Mouse (Mus musculus) common myeloid progenitor, adult 5-6 weeks (primary cell): ENCODE measurements around the gene Rnf144b. TPM values are rescaled to one million over a fixed set of nuclear protein-coding genes. Genes with fewer than 3 reads are reported as not detected.
A peak's percentile ranks its signal among the peaks of the same experiment; 100 is the strongest.

Experiments
- ATAC-seq: replicated peaks from 2 replicates; pipeline ENCODE4 v1.8.0; 2016; ENCODE audit warnings: low read depth, mild to moderate bottlenecking, moderate TSS enrichment, inconsistent platforms; ENCODE audit not compliant: poor library complexity, severe bottlenecking
- total RNA-seq: library from RNA; stranded (forward); fragments of 200-1000, 187-1606 nt; gene quantifications from 2 replicates; pipeline ENCODE4 v1.2.3, GENCODE M21; 2017

Rnf144b gene
- total RNA-seq, 1 experiment from 2014 or later, result 1.7 TPM

DNA sequence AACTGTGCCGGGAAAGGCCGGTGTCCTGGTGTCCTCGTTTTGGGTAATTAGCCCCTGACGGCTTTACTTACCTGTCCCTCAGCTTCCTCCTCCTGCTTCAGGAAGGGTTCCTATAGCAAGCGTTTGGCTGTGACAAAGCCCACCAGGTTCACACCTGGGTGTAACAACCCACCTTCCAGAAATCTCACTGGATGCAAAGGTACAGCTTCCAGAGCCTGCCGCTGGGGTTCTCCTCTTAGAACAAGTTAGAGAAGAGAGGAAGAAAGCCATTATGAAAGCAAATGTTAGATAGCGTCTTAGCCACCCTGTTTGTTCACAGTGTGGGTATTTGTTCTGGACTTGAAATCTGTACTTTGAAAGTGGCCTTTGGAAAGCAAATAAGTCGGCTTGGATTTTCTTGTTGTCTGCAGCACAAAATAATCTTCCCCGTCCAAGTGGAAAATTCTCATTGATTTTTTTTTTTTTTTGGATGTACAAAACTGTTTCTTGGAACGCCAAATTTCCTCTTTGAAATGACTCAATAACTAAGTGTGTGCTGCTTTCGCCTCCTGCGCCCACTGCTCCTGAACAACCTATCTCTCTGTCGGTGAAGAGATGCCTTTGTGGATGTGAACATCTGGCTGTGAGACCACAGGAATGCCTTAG lies 124.8 kb downstream of the Rnf144b start:
- no peak for ATAC-seq

DNA sequence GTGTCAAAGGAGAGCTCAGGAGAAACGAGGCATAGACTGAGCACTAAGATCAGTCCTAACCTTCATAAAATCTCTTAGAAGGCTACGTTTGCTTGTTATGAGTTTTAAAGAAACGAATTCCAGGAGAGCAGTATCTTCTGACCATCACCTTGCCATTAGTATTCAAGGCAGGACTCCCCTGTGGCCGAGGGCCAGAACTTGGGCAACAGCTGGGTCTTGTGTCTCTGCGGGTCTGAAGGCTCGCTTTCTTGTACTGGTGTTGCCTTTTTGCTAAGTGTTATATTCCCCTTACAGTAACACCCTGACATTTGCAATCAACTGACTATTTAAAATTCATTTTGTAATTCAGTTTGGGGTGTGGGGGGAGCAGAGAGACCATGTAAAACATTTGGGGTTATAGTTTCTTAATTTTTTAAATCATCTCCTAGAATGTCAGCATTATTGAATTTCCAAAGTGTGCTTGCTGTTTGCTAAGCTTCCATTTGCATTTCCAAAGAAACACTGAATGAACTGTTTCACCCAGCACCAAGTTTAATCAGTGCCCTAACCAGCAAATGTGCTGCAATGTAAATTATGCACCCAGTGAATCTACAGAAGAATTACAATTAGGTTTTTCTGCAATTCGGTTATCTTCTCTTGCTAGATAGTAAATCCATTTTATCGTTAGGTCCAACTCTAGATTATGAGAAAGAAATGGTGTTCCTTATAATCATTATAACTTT lies 126.0 kb downstream of the Rnf144b start:
- ATAC-seq, result no peak

DNA sequence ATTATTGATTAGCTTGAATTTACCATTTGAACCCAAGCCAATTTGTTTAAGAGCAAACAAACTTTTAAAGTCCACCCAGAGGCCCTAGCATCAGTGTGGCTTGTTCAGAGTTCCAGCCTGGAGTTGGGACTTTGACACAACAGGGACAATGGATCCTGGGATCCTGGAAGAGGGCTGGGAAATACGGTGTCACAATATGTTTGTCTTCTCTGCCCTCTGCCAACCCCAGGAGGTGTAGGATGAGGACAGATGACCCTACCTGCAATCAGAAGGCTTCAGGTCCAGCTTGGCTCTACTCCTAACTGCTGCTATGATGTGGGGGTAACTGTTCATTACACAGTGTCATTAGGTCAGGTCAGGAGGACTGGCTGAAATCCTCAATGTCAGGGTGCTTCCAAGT lies 128.2 kb downstream of the Rnf144b start:
- ATAC-seq, result no peak

DNA sequence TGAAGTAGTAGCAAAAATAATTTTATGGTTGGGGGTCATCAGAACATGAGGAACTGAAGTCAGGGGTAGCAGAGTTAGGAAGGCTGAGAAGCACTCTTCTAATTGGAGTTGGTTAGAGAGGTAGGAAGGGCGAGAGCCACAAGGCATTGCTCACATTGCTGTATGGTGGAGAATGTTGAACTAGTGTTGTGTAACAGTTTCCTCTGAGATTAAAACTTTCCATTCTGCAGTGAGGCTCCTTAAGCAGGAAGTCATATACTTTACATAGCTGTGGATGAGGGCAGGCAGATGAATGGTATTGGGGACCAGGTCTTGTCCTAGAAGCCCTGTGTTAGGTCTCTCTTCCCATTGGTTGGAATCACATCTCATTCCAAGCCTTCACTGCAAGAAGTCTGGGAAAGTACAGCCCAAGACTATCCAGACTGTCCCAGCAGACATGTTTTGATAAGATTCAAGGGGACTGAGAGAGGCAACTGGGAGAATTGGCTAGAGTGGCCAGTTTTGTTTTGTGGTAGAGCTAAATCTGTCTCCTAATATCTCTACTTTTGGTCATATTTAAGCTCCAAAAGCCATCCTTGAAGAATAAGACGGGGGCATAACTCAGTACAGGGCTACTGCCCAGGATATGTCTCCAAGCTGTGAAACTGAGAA lies 128.8 kb downstream of the Rnf144b start:
- ATAC-seq, result peak; percentile 83

DNA sequence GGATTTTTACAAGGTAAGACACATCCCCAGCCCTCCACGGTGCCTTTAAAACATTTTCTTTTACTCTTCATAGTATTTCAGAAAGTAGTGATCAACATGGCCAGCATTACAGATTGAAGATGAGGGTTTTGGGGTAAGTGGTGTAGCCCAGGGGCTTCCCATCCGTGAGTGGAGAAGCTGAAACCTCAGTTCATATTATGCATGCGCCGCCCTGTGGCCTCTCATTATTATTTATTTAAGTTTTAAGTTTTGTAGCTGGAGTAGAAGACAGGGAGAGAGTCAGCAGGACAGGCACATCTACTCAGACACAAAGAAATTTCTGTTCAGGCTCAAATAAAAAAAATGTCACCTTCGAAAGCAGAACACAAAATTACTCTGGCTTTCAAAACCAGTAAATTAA lies 131.3 kb downstream of the Rnf144b start:
- no peak for ATAC-seq

DNA sequence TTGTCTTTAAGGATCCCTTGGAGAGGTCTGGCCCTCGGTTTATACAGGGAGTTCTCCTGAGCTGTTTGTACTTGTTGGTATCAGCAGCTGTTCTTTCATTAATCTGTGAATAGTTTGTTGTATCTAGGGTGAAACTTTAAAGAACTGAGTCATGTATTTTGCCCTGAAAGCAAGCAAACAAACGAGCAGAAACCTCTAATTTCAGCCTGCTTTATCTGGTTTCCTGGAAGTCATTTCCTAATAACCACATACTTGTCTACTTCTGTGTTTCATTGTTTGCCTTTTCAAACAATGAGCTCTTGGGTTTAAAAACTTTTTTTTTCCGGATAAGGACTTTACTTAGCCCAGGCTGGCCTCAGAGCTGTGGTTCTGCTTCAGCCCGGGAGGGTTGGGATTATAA lies 136.8 kb downstream of the Rnf144b start:
- ATAC-seq, result no peak

DNA sequence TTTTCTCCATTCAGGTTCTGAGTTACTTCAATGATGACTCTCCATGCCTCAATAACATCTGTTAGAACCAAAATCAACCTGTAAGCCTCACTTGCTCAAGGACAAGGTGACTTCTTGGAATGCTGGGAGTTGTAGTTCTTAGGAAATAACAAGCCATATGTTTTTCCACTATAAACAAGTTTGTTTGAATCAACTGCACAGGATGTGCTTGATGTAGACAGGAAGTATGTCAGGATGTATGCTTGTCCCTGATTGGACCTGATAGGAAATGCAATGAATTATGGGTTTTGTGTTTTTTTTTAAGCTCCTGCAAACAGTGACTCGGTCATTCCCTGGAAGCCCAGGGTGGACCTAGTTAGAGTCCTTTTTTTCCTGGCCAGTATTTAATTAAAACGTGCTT lies 139.5 kb downstream of the Rnf144b start:
- ATAC-seq, result peak; percentile 58; the same call in 1 of the 2 replicates

DNA sequence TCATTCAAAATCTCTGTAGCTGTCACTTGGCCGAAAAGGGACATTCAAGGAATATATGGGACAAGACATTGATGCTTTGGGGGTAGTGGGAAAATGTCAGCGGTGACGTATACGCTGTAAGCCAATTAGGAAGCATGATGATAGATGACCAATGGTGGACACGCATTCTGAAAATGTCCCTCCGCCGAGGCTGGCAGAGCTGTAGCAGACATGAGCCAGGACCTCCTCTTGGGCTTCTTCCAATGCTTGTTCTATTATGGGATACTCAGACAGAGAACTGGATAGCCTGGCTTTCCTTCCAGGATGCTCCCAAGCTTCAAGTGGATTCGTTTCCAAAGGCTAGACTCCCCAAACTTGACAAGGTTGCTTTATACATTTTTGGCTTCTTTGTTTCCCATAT lies 141.9 kb downstream of the Rnf144b start:
- ATAC-seq, result no peak

DNA sequence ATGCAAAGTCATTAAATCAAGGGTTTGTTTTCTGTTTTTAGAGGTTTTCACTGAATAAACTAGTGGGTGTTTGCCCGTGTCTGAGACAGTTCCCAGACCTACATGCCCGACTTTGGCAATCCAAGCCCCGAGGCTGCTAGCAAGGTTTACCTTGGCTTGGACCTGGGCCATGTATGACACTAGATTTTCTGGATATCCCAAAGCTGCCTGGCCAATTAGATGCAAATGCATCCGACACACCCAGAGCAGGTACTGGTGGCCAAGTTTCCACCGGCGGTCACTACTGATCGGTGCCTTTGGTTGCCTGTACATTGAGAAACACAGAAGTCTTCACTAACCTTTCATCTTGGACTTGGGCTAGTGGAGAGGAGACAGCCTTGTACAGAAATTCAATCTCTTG lies 144.0 kb downstream of the Rnf144b start:
- ATAC-seq, result no peak

DNA sequence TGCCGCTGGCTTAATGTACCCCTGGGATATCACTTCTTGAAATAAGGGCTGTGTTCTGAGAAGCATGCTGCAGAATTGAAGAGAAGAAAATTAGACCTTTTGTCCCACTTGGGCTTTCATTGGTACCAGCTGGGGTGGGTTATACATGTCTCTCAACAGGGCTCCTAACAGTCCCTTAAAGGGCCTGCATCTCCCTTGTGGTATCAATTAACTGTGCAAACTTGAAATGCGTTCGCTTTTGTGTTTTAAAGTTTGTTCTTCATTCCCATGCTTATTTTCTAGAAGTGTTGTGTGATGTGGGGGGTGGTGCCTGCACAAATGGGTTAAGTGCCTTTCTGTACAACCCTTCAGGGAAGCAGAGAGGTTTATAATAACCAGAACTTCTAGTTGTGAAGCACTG lies 145.8 kb downstream of the Rnf144b start:
- ATAC-seq, result no peak

DNA sequence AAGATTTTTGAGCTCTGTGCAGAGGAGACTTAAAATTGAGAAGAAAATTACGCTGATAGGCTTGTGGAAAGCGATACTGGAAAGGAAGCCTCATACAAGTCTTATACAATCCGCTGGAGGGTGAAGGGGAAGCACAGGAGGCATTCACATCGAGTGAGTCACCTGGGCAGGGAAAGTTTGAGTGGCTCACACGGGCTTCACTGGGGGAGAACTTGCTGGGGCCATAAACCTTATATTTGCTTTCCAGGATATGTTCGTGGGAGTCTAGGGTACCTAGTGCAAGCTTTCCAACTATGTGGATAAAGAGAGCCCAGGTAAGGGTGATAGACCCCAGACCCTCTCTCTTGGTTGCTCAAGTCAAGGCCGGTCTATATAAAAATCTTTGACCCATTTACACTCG lies 150.5 kb downstream of the Rnf144b start:
- no peak for ATAC-seq

DNA sequence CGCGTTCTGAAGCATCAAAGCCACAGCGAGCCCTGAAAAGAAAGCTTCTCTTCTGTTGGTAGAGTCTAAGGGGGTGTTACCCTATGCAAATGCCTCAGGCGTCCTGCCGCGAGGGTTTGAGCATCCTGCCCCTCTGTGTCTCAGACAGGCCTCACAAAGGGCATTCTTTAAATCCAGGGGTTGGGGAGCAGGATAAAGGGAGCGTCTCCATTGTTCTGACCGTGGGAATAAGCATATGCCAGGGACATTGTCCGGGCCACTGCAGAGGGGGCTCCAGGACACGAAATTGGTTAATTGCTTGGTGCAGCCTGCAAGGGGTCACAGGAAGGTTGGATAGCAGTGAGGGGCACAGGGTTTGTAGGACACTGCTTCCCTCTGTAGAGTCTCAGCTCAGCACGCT lies 151.0 kb downstream of the Rnf144b start:
- ATAC-seq, result no peak

DNA sequence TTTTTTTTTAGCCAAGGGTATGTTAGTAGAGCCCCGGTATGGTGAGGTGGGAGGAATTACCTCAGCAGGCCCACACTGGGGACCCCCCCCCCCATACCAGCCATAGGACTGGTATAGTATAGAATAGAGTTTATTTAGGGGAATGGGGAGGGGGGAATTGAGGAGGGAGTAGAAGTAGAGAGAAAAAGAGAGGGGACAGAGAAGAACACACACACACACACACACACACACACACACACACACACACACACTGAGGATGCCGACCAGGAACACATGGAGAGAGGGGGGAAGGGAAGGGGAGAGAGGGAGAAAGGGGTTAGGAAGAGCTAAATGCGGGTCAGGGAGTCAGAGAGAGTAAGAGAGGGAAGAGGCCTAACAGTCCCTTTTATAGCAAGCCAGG lies 151.7 kb downstream of the Rnf144b start:
- no peak for ATAC-seq

DNA sequence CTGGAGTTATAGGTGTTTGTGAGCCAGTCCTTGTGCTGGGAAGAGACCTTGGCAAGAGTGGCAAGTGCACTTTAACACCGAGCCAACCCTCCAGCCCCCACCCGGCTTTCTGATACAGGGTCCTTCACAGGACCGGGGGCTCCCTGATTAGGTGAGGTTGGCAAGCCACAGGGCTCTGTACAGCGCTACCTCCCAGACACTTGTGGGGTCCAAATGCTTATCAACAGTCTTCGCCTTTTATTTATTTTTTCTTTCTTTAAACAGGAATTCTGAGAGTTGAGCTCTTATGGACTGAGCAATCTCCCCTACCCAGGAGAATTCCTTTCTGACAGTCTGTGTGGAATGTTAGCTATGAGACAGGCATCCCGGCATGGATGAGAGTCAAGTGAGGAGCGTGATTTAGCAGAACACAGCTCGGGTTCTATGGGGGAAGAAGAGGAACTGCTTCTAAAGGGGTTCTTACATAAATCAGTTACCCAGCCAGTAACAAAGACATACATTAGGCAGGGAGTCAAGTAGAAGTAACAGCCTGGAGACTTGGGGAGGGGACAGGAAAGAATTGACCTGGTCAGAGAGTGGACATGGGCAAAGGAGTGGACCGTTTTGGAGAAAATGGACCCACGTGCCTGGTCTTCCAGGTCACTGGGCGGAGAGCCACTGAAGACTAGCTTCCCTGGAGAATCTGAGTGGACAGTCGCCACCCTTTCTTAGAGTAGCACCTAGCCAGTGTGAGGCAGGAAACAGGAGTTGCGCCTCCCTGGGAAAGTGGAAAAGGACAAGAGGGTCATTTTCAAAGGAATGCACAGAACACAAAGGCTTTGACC lies 154.8 kb downstream of the Rnf144b start:
- ATAC-seq, result no peak

DNA sequence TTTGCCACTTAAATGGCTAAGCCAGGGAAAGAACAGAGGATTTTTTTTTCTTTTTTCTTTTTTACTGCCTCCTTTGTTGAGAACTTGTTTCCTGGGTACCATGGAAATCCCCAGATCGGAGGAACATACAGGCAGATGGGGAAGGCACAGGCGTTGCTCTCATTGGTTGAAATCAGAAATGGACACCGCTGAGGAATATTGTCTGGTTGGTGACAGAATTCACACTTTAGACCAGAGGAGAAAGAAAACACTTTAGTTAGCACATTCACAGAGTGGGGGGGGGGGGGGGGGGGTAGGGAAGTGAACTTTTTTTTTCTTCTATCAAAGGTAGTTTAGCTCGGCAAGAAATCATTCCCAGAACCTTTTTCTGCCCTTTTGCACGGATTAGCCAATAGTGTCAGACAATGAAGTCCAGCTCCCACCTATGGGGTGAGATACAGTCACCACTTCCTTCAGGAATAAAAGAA lies 155.4 kb downstream of the Rnf144b start:
- no peak for ATAC-seq

DNA sequence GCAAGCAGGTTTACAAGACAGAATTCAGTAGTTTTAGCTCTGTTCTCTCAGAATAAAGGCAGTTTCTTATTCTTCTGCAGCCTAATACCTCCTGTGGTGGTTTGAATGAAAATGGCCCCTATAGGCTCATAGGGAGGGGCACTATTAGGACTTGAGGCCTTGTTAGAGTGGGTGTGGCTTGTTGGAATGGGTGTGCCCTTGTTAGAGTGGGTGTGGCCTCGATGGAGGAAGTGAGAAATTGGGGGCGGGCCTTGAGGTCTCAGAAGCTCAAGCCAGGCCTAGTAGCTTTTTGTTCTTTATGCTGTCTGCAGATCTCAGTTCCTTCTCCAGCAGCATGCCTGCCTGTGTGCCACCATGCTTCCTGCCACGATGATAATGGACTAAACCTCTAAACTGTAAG lies 159.8 kb downstream of the Rnf144b start:
- ATAC-seq, result no peak

DNA sequence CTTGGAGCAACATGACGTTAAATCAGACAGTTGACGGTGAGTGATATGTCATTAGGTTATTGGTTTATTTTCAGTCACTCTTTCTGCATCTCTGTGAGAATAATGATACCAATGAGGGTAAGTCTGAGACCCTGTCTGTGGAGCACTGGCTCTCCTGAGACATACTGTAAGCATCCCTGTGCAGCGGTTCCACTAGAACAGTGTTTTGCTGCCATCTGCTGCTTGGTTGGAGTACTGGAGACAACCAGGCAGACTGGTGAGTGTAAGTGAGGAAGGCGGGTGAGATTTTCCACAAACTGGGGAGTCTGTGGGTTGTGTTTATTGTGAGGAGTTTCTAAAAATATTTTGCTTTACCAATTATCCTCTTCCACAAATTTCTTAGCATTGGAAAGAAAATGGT lies 166.0 kb downstream of the Rnf144b start:
- ATAC-seq, result peak; percentile 97

DNA sequence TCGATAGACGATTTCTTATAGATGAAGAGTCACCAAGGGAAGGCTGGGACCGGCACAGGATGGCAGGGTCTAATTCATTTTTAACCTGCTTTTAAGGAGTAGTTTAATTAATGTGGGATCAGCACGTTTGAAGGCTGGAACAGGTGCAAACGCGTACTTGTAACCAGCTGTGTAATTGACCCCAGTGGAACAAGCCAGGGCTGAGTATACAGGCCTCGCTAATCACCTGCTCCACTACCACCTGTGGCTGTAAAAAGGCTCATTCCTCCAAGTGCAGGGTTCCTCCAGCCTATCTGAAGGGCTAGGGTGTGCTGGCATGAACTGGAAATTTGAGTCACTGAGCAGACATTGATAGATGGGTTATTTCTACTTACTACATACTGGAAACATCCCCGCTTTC lies 174.0 kb downstream of the Rnf144b start:
- no peak for ATAC-seq
